ENCODE assay signal across 15 mouse cellular contexts in genomic region chr1:161980046-161980445, GRCm38 (mm10). TPM values are rescaled to one million over a fixed set of nuclear protein-coding genes. Genes with fewer than 3 reads are reported as not detected.
"Had no signal": no experiment of that assay in that cellular context is flagged by ENCODE, and none has a peak within 500 bp of the region (broad histone marks: within the 10 kb centered on the region; RNA-seq: fewer than 3 reads in every experiment).

No protein-coding gene starts in this region.

- H3K9ac ChIP-seq: liver, embryonic 15.5 days; neural tube, embryonic 13.5 days had no signal

- H3K4me3 ChIP-seq: layer of hippocampus, adult 2 months; liver, embryonic 15.5 days; neural tube, embryonic 13.5 days had no signal

- DNase-seq: kidney, adult 11 months; kidney, postnatal 10 days; kidney, postnatal 4 days; left cerebral cortex, postnatal 4 days; lung, adult 2 months; lung, postnatal 36 days; midbrain, embryonic 14.5 days; right cerebral cortex, postnatal 14 days; thymus, postnatal 4 days had no signal

- H3K4me2 ChIP-seq: liver, embryonic 11.5 days; liver, embryonic 15.5 days; neural tube, embryonic 13.5 days had no signal

- H3K27me3 ChIP-seq: liver, embryonic 15.5 days; neural tube, embryonic 13.5 days had no signal

- H3K9me3 ChIP-seq: liver, embryonic 15.5 days; neural tube, embryonic 13.5 days had no signal

- H3K27ac ChIP-seq: layer of hippocampus, adult 2 months; liver, embryonic 15.5 days; neural tube, embryonic 13.5 days had no signal

- H3K36me3 ChIP-seq: liver, embryonic 15.5 days; neural tube, embryonic 13.5 days had no signal

- ATAC-seq: lung, postnatal 0 days had no signal

RNA-seq across cellular contexts. Expression of gene 4930558K02Rik, which starts 0.6 kb away (rescaled TPM):
- polyA plus RNA-seq: liver, embryonic 11.5 days; liver, embryonic 15.5 days; lung, adult 2 months; lung, postnatal 0 days; midbrain, embryonic 14.5 days; neural tube, embryonic 13.5 days; stomach, embryonic 16.5 days had no signal
